Mouse (Mus musculus) heart, embryonic 15.5 days (tissue): ENCODE results near the gene Bmi1. TPM values are rescaled to one million over a fixed set of nuclear protein-coding genes. Genes with fewer than 3 reads are reported as not detected.

Experiments used
- ATAC-seq: fragments of 200-750 bp; cut with Nextera tagmentation; replicated peaks from 2 replicates; pipeline ENCODE4 v1.8.0; 2017; ENCODE audit warnings: low read depth, moderate TSS enrichment; ENCODE audit not compliant: insufficient number of reproducible peaks, insufficient read depth, low FRiP score
- H3K27ac ChIP-seq: fragments of 300-500 bp; sonication (generic); 2 replicates; pipeline ENCODE4 v1.5.1; 2015; ENCODE audit warnings: mild to moderate bottlenecking, inconsistent platforms
- H3K27me3 ChIP-seq: fragments of 300-500 bp; sonication (generic); 2 replicates; pipeline ENCODE4 v1.6.1; 2015; ENCODE audit warnings: inconsistent platforms
- H3K36me3 ChIP-seq: fragments of 300-500 bp; sonication (generic); 2 replicates; pipeline ENCODE4 v1.6.1; 2015; ENCODE audit warnings: mild to moderate bottlenecking, inconsistent platforms
- H3K4me1 ChIP-seq: fragments of 300-500 bp; sonication (generic); replicated peaks from 2 replicates; pipeline ENCODE4 v1.6.1; 2015; ENCODE audit warnings: inconsistent platforms
- H3K4me2 ChIP-seq: fragments of 300-500 bp; sonication (generic); 2 replicates; pipeline ENCODE4 v1.6.1; 2015; ENCODE audit warnings: inconsistent platforms, mild to moderate bottlenecking, moderate library complexity
- H3K4me3 ChIP-seq: fragments of 300-500 bp; sonication (generic); 2 replicates; pipeline ENCODE4 v1.5.1; 2015; ENCODE audit warnings: mild to moderate bottlenecking, inconsistent platforms
- H3K9ac ChIP-seq: fragments of 300-500 bp; sonication (generic); 2 replicates; pipeline ENCODE4 v1.6.1; 2015; ENCODE audit warnings: mild to moderate bottlenecking, inconsistent platforms
- H3K9me3 ChIP-seq: fragments of 300-500 bp; sonication (generic); replicated peaks from 2 replicates; pipeline ENCODE4 v1.6.1; 2016; ENCODE audit warnings: inconsistent platforms
- WGBS: fragments of 180-500 bp; shearing (Covaris S2); methylation state at CpG from one replicate; pipeline ENCODE4 v1.1.7; 2015; ENCODE audit warnings: mixed read lengths; 5-methylcytosine and 5-hydroxymethylcytosine counted together
- polyA plus RNA-seq: library from polyadenylated mRNA; unstranded; fragments of >200 nt; fragmentation: Nextera tagmentation; extraction: Ambion mirVana; gene quantifications from 2 replicates; pipeline ENCODE4 v1.2.1, GENCODE M21; 2015

Gene Bmi1
- polyA plus RNA-seq, 1 experiment from 2014 or later, result 14.0 TPM

DNA sequence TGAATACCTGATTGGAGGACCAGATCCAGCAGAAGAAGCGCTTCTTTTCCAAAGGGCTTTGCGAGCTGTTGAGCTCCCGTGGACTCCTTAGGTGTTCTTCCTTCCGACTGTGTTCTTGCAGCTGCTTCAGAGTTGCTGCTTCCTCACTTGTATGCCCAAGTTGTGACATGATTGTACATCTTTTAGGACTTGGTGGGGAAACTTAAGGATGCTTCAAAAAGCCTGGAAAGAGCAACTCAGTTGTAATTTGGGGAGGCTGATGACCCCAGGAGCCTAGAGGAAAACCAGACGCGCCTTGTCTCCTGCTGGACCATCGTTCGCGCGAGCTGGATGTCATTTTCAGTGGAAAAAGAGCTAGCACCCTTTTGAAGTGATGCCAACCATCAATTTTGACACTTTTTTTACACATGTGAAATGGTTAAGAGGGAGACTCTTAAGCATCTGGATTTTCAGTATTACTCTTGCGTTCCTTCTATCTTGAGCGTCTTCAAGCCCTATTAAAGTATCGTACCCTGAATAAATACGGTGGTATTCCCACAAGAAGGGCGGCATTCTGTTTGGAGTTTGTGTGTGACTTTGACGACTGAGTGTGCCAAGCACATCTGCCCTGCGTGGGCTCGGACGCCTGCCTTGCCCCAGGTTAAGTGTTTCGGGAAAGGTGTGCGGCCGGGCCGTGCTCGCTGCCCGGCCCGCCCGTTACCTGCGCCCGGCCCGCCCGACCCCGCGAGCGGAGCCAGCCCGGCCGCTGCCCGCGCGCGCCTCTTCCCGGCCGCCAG is 949 bp upstream of the Bmi1 start:
- Histone ChIP-seq H3K9ac (peak overlapping the region; percentile 82), H3K27ac (peak overlapping the region; percentile 92), H3K4me3 (peak overlapping the region; percentile 75), H3K9me3 (no peaks in the 10 kb centered on the region), H3K36me3 (no peaks in the 10 kb centered on the region), H3K27me3 (peaks cover 19% of the 10 kb centered on the region), H3K4me2 (peak overlapping the region; percentile 86), H3K4me1 (peaks cover 24% of the 10 kb centered on the region)
- ATAC-seq, result no peak
- WGBS, result 20% methylated on average over 37 of the region's 42 CpGs

DNA sequence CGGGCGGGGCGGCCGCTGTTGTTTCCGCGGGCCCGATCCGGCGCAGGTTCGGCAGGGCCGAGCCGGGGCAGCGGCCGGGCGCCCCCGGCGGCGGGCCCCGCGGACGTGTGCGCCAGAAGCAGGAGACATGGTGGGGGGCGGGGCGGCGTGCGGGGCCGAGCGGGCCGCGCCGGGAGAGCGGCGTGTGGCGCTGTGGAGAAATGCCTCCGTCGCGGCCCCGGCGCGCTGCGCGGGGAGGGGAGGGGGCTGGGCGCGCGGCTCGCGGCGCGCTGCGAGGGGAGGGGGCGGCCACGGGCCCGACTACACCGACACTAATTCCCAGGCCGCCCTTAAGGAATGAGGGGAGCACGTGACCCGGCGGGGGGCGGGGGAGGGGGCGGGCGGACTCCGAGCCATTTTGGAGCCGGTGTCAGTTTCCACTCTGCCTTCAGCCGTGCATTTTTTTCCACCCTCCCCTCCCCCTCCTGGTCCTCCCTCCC is 322 bp upstream of the Bmi1 start:
- peak overlapping the region; percentile 82 for H3K9ac ChIP-seq
- ATAC-seq, result peak; percentile 90
- peak overlapping the region; percentile 92 for H3K27ac ChIP-seq
- H3K36me3 ChIP-seq, result no peaks in the 10 kb centered on the region
- H3K9me3 ChIP-seq, result no peaks in the 10 kb centered on the region
- peak overlapping the region; percentile 75 for H3K4me3 ChIP-seq
- peak overlapping the region; percentile 86 for H3K4me2 ChIP-seq
- H3K4me1 ChIP-seq, result peaks cover 29% of the 10 kb centered on the region
- peaks cover 19% of the 10 kb centered on the region for H3K27me3 ChIP-seq
- under 1% methylated on average over 32 of the region's 64 CpGs for WGBS

DNA sequence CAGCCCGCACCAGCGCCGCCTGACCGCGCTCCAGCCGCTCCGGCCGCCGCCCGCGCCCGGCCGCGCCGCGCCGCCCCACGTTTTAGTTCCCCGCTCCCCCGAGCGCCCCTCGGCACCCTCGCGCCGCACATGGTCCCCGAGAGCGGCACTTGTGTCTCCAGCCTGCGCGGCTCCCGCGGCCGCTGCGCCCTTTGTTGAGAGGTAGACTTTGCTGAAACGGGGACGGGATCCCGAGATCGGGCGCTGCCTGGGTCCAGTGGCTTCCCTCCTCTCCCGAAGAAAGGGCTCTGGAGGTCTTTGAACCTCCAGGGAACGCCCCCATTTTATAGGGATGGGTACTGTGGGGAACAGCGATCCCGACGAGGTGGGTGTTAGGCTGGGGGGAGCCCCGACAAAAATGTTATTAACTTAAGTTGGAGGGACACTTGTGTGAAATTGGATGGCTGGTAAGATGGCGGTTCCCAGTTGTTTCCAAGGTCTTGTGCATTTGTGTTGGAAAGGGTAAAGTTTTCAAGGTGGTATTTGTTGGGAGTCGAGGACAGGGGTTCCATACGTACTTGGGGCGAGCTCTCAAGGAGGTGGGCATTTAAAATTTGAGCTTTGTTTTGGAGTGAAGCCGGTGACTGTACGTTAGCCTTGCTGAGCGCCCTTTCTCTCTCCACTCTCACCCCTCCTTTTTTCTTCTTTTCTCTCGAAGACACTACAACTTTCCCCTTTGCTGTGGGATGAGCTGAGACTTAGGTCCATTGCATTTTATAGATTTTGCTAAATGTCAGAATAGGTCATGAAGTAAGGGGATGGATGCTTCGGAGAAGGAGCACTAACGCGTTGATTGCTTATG is 1.0 kb downstream of the Bmi1 start:
- whole genome bisulfite sequencing, result 1% methylated on average over 53 of the region's 55 CpGs
- Histone ChIP-seq H3K27ac (no peak overlapping the region), H3K9ac (peak overlapping the region; percentile 82), H3K9me3 (no peaks in the 10 kb centered on the region), H3K27me3 (peaks cover 19% of the 10 kb centered on the region), H3K4me2 (peak overlapping the region; percentile 86), H3K36me3 (peaks cover 6% of the 10 kb centered on the region; the same call in 1 of the 2 replicates), H3K4me3 (peak overlapping the region; percentile 75), H3K4me1 (peaks cover 29% of the 10 kb centered on the region)
- ATAC-seq, result no peak

DNA sequence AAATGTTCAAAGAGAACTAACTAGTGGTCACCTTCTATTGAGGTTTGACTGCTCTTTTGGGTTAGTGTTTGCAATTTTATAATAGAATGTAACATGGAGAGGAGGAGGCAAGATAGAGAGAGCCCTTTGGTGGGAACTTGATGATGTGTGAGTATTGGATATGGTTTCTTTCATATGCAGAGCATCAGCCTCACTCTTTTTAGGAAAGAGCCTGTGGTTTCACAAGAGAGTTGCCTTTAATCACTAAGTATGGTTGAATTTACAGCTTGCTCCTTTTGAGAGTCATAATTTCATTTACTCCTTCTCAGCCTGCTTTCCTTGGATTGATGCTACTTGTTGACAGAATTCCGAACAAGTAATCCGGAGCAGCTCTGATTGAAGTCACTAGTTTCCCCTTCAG is 2.9 kb downstream of the Bmi1 start:
- no peak overlapping the region for H3K4me2 ChIP-seq
- peaks cover 23% of the 10 kb centered on the region for H3K4me1 ChIP-seq
- H3K27ac ChIP-seq, result no peak overlapping the region
- H3K9me3 ChIP-seq, result no peaks in the 10 kb centered on the region
- H3K27me3 ChIP-seq, result peaks cover 19% of the 10 kb centered on the region
- no peak for ATAC-seq
- H3K9ac ChIP-seq, result no peak overlapping the region
- H3K4me3 ChIP-seq, result no peak overlapping the region
- H3K36me3 ChIP-seq, result peaks cover 15% of the 10 kb centered on the region
- 72% methylated on average over 2 of the region's 2 CpGs for WGBS

DNA sequence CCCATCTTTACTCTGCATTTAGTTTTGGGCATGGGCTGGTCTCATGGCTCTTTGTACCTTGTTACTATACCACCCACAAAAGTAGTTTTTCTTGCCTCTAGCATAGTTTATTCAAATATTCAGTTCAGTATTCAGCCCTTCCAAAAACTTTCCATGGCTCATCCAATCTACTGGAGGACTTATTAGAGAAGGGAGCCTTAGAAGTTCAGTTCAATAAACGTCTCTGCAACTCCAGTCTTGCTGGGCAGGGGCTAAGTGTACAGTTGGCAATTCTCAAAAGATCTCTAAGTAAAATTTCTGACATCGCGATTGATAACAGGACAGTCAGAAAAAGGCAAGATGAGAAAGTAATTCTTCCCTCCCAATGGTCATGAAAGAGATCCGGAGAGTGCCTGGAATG is 3.7 kb downstream of the Bmi1 start:
- H3K27ac ChIP-seq, result no peak overlapping the region
- H3K4me2 ChIP-seq, result peak overlapping the region; percentile 85
- peak overlapping the region; percentile 31; the same call in 1 of the 2 replicates for H3K9ac ChIP-seq
- ATAC-seq, result no peak
- WGBS, result 2% methylated on average over 4 of the region's 4 CpGs
- H3K27me3 ChIP-seq, result peaks cover 19% of the 10 kb centered on the region
- H3K36me3 ChIP-seq, result peaks cover 15% of the 10 kb centered on the region
- no peaks in the 10 kb centered on the region for H3K9me3 ChIP-seq
- peak overlapping the region; percentile 53 for H3K4me3 ChIP-seq
- H3K4me1 ChIP-seq, result peaks cover 23% of the 10 kb centered on the region

DNA sequence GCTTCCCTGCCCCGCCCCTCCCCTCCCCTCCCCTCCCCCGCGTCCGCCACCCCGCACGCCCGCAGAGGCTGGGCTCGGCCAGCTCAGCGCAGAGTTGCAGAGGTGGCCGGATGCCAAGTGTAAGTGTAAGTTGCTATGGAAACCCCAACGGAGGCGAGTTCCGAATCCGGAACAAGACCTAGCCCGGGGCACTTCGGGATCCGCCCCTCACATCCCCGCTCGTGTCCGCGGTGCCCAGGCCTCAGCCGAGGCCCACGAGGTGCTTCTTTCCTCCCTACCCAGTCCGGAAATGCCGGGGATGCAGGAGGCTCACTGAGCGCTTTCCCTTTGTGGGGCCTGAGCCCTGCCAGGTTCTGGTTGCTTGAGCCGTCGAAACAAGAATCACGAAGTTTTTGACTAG is 4.1 kb downstream of the Bmi1 start:
- peak overlapping the region; percentile 31; the same call in 1 of the 2 replicates for H3K9ac ChIP-seq
- 3% methylated on average over 29 of the region's 29 CpGs for WGBS

DNA sequence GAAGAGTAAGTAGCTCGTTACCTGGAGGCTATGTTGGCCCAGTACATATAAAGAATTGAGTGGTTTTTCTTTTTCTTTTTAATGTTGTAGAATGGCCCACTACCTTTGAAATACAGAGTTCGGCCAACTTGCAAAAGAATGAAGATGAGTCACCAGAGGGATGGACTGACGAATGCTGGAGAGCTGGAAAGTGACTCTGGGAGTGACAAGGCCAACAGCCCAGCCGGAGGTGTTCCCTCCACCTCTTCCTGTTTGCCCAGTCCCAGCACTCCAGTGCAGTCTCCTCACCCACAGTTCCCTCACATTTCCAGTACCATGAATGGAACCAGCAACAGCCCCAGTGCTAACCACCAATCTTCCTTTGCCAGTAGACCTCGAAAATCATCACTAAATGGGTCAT is 7.2 kb downstream of the Bmi1 start:
- Histone ChIP-seq H3K4me2 (no peak overlapping the region), H3K4me1 (peaks cover 18% of the 10 kb centered on the region), H3K27ac (no peak overlapping the region), H3K9ac (no peak overlapping the region), H3K27me3 (peaks cover 43% of the 10 kb centered on the region), H3K4me3 (no peak overlapping the region), H3K36me3 (peaks cover 15% of the 10 kb centered on the region), H3K9me3 (no peaks in the 10 kb centered on the region)
- 70% methylated on average over 5 of the region's 5 CpGs for WGBS
- no peak for ATAC-seq

More for the DNA sequence above, 4.1 kb downstream of the Bmi1 start:
- Histone ChIP-seq H3K4me3 (peak overlapping the region; percentile 53), H3K27ac (no peak overlapping the region), H3K9me3 (no peaks in the 10 kb centered on the region), H3K36me3 (peaks cover 15% of the 10 kb centered on the region), H3K27me3 (peaks cover 19% of the 10 kb centered on the region), H3K4me1 (peaks cover 18% of the 10 kb centered on the region), H3K4me2 (peak overlapping the region; percentile 85)
- no peak for ATAC-seq

DNA sequence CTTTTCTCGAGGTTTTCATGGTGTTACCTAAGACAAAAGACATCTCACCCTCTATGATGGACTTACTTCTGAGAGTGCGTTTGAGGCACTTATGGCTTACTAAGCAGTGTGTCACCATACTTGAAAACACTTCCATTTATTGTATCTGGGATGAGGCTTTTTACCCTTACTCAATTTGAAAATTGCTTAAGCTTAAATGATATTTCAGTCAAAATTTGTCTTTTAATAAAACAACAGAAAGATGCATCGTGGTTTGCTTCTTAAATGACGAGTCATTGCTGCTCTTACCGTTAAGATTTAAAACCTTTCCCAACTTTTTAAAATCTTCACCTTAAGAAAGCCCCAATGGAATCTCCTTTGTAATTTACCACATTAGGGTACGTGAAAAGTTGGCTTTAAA is 9.6 kb downstream of the Bmi1 start:
- H3K9me3 ChIP-seq, result no peaks in the 10 kb centered on the region
- peaks cover 46% of the 10 kb centered on the region for H3K27me3 ChIP-seq
- ATAC-seq, result no peak

DNA sequence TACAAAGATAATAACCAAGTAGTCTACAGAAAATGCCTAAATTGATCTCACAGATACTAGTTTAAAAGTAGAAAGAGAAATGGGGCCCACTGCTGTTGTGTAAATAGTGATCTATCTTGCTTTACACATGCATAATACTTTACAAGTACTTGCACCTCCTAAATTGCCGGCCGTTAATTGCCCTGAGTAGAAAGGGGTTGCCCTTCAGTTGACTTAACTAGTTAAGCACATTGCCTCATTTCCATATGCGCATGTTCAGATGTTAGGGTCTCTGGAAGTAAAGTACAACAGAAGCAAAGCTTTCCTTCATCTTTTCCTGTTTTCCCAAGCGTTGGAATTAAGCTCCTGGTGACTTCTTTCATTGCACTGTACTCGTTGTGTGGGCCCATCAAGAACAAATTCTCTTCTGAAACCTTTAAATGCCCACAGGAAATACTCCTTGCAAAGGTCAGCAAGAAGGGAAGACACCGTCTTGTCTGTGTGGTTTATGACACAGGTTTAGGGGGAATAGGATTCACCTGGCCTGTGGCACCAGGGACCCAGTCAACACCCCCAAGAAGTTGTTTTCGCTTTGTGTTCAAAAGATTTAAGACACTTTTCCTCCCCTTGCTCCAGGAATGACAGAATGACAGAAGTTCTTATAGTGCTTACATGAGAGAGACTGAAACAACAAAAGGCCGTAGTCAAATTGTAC is 10.2 kb downstream of the Bmi1 start:
- Histone ChIP-seq H3K4me3 (no peak overlapping the region), H3K4me1 (peaks cover 20% of the 10 kb centered on the region), H3K9ac (no peak overlapping the region), H3K9me3 (no peaks in the 10 kb centered on the region), H3K36me3 (peaks cover 15% of the 10 kb centered on the region), H3K4me2 (no peak overlapping the region), H3K27ac (no peak overlapping the region), H3K27me3 (peaks cover 48% of the 10 kb centered on the region)
- 47% methylated on average over 8 of the region's 8 CpGs for WGBS
- no peak for ATAC-seq

More for the DNA sequence above, 9.6 kb downstream of the Bmi1 start:
- WGBS, result 69% methylated on average over 6 of the region's 6 CpGs
- Histone ChIP-seq H3K4me2 (no peak overlapping the region), H3K27ac (no peak overlapping the region), H3K4me3 (no peak overlapping the region), H3K4me1 (peaks cover 20% of the 10 kb centered on the region), H3K36me3 (peaks cover 15% of the 10 kb centered on the region), H3K9ac (no peak overlapping the region)

DNA sequence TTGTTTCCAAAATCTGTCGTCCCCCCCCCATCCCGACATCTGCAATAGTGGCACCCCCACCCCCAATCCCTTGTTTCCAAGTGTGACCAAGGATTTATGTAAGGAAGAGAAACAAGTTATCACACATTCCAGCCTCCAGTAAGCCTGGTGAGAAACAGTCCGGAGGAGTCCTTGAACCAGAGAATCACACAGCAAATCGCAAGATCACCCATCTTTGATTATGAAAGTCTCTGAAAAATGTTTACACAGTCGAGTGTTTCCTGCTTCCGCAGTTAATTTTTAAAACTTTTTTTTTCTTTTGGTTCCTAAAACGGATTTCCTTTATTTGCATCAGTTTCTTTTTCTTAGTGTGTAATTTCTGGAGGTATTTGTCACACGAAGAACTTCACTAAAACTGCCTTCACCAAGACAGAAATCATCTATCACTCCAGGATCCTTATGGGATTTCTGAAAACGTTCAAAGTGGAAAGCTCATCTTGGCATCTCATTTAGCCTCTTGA is 10.9 kb downstream of the Bmi1 start:
- Histone ChIP-seq H3K27me3 (peaks cover 56% of the 10 kb centered on the region), H3K4me1 (peaks cover 20% of the 10 kb centered on the region), H3K27ac (no peak overlapping the region), H3K4me3 (no peak overlapping the region), H3K4me2 (no peak overlapping the region), H3K36me3 (peaks cover 9% of the 10 kb centered on the region), H3K9me3 (no peaks in the 10 kb centered on the region), H3K9ac (no peak overlapping the region)
- WGBS, result 8% methylated on average over 9 of the region's 9 CpGs
- ATAC-seq, result no peak

DNA sequence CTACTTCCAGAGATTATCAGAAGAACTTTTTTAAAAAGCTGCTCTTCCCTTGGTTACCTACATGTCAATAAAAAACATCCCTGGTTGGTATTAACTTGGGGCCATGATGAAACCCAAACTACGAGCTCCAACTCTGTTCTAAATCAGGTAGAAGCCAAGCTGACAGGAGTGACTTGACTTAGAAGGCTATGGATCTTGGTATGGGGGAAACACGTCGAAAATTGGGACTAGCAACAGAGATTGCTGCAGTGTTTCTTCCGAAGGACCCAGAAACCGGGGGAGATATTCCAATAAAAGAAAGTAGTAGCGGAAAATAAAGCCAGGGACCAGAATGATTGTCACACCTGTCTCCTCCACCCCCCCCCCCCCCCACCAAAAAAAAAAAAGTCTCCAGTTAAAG is 11.5 kb downstream of the Bmi1 start:
- H3K4me1 ChIP-seq, result peaks cover 20% of the 10 kb centered on the region
- H3K9ac ChIP-seq, result no peak overlapping the region
- peaks cover 61% of the 10 kb centered on the region for H3K27me3 ChIP-seq
- H3K27ac ChIP-seq, result no peak overlapping the region
- peak overlapping the region; percentile 53 for H3K4me3 ChIP-seq
- 8% methylated on average over 6 of the region's 6 CpGs for WGBS
- H3K4me2 ChIP-seq, result peak overlapping the region; percentile 91
- no peaks in the 10 kb centered on the region for H3K9me3 ChIP-seq
- no peak for ATAC-seq
- peaks cover 9% of the 10 kb centered on the region for H3K36me3 ChIP-seq
